Mouse (Mus musculus) layer of hippocampus, adult 11-12 months (tissue): Measurements from ENCODE around the gene Gm5737.

Experiments
- DNase-seq: peaks from one replicate; pipeline ENCODE4 v3.0.0; 2022; ENCODE audit warnings: low spot score

Gm5737 gene

DNA sequence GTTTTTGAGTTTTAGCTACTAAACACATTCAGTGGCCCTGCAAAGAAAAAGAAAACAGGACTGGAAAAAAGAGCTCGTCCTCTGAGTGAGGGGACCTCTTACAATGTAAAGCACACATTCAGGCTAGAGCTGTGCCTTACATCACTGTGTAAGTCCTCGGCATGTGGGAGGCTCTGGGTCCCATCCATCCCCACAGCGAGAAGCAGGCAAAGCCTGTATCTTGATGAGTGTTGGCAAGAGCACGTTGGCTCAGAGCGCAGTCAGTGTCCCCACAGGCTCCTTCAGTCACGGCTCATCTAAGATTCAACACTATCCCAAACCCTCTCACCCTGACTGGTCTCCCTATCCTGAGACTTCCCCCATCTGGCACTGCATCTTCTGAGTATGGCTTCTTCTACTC, 66.1 kb downstream of the Gm5737 start:
- no peak for DNase-seq

DNA sequence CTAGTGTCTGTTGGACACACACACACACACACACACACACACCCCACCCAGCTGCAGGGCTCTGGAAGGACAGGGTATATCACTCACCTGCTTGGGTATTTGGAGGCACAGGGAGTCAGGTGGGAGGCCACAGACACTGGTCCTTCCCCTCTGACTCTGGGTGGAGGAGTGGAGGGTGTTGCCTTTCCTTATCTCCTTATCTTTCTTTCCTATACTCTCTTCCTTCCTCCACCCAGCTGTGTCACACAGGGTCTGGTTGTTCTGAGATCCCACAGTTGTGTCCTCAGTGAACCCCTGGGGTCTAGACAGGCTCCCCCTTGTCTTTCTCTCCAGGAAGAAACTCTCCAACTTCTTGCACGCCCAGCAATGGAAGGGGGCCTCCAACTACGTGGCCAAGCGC, 67.8 kb downstream of the Gm5737 start:
- DNase-seq = no peak

DNA sequence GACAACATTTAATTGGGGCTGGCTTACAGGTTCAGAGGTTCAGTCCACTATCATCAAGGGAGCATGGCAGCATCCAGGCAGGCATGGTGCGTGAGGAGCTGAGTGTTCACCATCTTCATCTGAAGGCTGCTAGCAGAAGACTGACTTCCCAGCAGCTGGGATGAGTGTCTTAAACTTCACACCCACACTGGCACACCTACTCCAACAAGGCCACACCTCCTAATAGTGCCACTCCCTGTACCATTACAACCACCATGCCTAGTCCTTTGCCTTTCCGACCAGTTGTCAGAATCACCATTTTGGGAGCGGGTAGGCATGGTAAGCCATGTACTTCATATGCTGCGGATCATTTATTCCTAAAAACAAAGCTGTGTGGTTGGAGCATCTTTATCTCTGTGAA, 68.6 kb downstream of the Gm5737 start:
- DNase-seq = no peak
